Mouse (Mus musculus): Measurements from ENCODE around the gene Col2a1.
A peak's percentile ranks its signal among the peaks of the same experiment; 100 is the strongest.

Col2a1 gene

DNA sequence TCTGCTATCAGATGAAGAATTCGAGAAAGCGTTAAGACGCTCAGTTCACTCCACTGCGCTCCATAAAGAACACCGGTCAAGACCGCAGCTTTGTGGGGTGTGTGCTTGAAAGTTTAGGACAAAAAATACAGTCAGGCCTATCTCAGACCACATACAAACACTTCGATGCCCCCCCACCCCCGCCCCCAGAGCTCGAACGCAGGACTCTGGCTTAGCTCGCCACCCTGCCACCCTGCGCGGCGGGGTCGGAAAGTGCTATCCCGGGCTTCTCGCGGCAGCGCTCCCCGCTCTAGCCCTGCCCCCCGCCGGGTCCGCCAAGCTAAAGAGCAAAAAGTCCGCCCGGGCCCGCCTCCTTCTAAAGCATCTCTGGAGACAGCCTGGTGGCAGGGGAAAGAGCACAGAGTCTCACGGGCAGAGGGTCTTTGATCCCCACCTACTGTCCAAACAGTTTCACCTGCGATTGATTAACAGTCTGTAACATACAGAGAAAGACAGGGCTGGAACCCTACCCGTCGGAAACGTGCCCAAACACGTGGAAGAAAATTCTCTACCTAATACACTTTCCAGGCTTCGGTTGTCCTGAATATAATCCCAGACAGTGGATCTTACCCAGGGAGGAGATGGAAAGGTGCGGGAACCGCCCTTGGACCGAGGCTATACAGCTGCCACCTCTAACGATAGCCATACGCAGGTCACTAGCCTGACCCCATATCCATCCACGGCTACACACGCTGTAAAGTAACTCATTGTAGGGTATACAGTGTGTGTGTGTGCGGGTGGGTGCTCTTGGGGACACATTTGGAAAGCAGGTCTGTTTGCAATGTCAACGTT is 1.3 kb downstream of the Col2a1 start:
- DNase-seq (ENCODE audit: low read depth, low spot score), result no peak

- DNase-seq (ENCODE audit: low read depth, low spot score), result no peak
Measured at GRCm38 (mm10) chr15:98002113-98002990, 2.1 kb downstream of the Col2a1 start.

DNA sequence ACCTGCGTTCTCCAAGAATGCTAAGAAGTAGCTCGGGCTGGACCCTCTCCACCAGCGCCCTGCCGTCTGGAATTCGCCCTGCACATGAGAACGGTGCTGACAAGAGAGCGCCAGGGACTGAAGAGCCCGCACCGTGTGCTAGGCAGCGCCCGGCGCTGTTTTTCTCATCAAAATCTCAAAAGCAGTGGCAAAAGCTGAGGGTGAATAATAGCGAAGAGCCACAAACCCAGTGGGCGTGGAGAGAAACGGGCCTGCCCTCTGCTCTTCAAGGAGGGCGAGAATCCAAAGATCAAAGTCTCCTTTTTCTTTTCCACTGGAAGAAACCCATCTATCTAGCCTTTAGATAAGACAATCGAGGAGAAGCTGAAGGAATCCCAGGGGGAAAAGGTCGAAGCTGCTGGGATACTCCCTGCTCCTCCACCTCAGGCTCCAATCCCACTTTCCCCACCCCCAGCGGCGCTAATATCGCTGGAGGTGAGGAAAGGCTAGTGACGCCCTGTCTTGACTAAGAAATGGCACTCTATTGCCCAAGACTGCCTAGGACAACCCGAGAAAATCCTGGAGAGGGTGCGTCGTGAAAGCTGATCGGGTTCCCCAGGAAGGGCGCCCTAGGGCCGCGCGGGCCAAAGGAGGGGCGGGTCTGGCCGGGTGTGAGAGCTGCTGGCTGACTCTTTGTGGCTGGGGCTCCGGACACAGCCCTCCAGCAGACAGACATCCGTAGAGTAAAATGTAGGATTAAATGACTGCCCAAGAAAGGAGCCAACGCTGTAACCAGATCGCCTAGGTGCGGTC is 3.0 kb downstream of the Col2a1 start:
- no peak for DNase-seq (ENCODE audit: low read depth, low spot score)

DNA sequence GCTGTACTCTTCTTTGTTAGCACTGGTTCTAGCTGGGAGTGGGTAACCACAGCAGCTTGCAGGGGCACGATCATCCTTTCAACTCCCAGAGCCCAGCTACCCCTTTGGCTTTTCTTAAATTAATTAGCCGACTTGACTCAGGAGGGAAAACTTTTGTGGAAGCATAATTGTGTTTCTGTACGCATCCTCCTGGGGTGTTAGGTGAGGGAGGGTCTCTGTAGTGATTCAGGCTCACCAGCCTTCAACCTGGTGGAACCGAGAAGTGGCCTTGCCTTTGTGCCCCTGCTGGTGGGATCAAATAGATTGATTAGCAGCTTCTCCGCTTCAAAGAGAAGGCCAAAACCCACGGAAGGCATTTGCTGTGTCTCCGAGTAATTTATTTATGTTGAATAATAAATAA is 4.5 kb downstream of the Col2a1 start:
- no peak for DNase-seq (ENCODE audit: low read depth, low spot score)

GRCm38 (mm10) chr15:97999546-97999945 is 4.9 kb downstream of the Col2a1 start:
- DNase-seq (ENCODE audit: low read depth, low spot score), result no peak

GRCm38 (mm10) chr15:97996716-97997256 is 7.7 kb downstream of the Col2a1 start:
- DNase-seq (ENCODE audit: low read depth, low spot score), result no peak

DNA sequence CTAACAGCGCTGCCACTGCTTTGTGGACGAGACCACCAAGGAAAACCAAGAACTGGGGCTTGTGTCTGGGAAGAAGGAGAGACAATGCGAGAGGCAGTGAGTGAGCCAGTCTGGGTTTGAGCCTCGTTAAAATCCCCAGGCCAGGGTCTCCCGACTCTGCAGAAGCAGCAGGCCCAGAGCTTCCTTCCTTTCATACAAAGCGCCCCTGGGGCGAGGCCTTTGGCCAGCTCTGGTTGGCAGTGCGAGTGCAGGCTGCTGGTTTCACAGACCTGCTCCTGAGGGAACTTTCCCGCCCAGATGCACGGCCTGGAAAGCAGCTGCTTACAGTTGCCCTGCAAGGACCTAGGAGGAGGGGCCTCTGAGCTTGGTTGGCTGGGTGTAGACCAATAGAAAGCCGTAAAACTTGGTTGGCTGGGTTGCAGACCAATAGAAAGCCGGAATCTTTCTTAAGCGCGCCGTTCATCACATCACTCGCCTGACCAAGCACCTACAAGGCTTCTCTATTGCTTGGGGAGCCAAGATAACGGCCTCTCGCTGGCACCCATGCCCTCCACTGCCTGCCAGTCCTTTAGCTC is 11.7 kb downstream of the Col2a1 start:
- DNase-seq (ENCODE audit: low read depth, low spot score), result peak; percentile 93

DNA sequence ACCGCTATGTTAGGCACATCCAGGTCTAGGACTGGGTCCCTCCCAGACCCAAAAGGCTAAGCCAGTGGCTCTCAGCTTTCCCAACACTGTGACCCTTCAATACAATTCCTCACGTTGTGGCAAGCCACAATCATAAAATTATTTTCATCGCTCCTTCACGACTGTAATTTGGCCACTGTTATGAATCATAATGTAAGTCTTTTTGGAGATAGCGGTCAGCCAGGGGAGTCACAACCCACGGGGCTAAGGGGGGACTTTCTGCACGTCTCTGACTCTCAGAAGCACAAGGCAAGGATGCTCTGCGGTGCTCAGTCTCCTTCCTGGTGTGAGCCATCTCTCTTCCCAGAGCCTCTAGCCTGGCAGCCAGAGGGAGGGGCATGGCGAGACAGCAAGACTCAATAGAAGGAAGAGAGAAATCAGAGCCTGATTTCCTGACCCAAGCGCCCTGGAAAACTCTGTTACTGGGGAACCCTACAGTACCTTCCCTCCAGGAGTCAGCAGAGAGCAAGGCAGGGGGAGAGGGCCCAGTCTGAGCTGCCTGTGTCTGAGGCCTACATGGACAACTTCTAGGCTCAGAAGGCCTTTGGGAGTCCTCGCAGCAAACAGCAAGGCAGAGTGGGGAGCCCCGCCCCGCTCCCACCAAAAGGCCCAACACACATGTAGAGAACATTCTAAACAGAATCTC is 12.3 kb downstream of the Col2a1 start:
- DNase-seq (ENCODE audit: low read depth, low spot score), result no peak

DNA sequence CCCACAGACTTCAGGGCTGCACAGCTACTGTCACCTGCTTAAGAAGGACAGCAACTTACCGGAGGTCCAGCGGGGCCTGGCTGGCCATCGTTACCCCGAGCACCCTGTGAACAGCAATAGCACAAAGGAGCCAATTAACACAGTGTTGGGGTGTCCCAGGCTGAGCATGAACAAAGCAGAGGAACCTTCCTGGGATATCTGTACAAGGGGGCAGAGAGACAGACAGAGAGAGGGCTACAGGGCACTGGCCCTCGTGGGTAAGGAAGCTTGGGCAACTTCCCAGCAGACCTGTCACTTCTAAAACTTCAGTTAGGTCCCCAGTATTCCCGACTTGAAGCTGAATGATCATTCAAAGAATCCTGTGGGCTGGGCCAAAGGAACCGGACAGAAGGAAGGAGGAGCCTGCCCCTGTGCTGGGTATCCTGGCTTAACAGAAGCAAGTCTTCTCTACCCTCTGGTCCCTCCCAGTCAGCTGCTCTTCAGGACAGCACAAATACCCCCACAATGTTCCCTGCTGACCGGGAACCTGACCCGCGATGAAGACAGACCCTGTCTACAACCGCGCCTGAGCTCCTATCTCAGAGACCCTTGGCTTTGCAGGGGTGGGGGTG is 13.1 kb downstream of the Col2a1 start:
- DNase-seq (ENCODE audit: low read depth, low spot score), result no peak

GRCm38 (mm10) chr15:97990721-97991120 is 13.8 kb downstream of the Col2a1 start:
- DNase-seq (ENCODE audit: low read depth, low spot score), result no peak

- no peak for DNase-seq (ENCODE audit: low read depth, low spot score)
Measured at GRCm38 (mm10) chr15:97990124-97990523, 14.4 kb downstream of the Col2a1 start.

- DNase-seq (ENCODE audit: low read depth, low spot score), result no peak
Measured at GRCm38 (mm10) chr15:97989544-97989943, 15.0 kb downstream of the Col2a1 start.

GRCm38 (mm10) chr15:97981560-97981959 is 22.9 kb downstream of the Col2a1 start:
- DNase-seq (ENCODE audit: low read depth, low spot score), result no peak

GRCm38 (mm10) chr15:97973248-97974005 is 31.1 kb downstream of the Col2a1 start:
- DNase-seq (ENCODE audit: low read depth, low spot score), result no peak

GRCm38 (mm10) chr15:97972580-97972979 is 31.9 kb downstream of the Col2a1 start:
- no peak for DNase-seq (ENCODE audit: low read depth, low spot score)

DNA sequence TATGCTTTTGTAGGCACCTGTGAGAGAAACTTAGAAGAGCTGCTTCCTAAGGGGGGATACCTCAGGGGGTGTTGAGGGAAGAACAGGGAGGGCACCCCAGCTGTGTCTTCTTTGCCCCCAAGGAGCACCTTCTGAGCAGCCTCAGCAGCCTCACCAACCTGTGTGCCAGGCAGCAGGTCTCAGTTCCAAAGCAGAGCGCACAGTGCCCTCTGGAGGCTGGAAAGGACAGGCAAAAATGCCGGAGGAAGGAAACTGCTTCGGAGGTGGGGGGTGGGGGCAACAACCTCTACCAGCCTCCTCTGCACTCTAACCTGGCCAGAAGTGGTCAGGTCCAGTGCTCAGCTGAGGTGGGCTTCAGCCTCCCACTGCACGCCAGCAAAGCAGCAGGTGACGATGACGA is 34.2 kb downstream of the Col2a1 start:
- peak; percentile 44 for DNase-seq (ENCODE audit: low read depth, low spot score)

- DNase-seq (ENCODE audit: low read depth, low spot score), result no peak
Measured at GRCm38 (mm10) chr15:97965311-97966045, 39.0 kb downstream of the Col2a1 start.

- DNase-seq (ENCODE audit: low read depth, low spot score), result no peak
Measured at GRCm38 (mm10) chr15:97964836-97965187, 39.7 kb downstream of the Col2a1 start.
